Comparison of ENCODE assay signal across 27 mouse cellular contexts in genomic region chr11:116351294-116351693, GRCm38 (mm10). TPM values are rescaled to one million over a fixed set of nuclear protein-coding genes. Genes with fewer than 3 reads are reported as not detected.
DNase-seq lines count a peak whose midpoint lies in the region; ATAC-seq and TF ChIP-seq lines count a peak whose summit lies in the region.
"Had no signal": no experiment of that assay in that cellular context is flagged by ENCODE, and none has a peak within 500 bp of the region (broad histone marks: within the 10 kb centered on the region; RNA-seq: fewer than 3 reads in every experiment).

No protein-coding gene starts in this region.

- H3K9me3 ChIP-seq in intestine, embryonic 16.5 days (ENCODE audit: control insufficient read depth, low read length) = 0 out of 2 replicates have a peak, but pooled peaks cover 3% of the 10 kb centered on the region
- no peaks in the 10 kb centered on the region for H3K9me3 ChIP-seq in intestine, embryonic 15.5 days
- H3K9me3 ChIP-seq in MEL (replicated peaks; ENCODE audit: insufficient read depth, low read length) = no peaks in the 10 kb centered on the region
- H3K9me3 ChIP-seq: liver, embryonic 13.5 days; stomach, embryonic 15.5 days had no signal

- TF ChIP-seq POLR2A in MEL (IDR thresholded peaks at IDR 0.05; ENCODE audit: control insufficient read depth in 1 of 2, insufficient read depth in 1 of 2, low read depth in 1 of 2, low read length in 2 of 2, poor library complexity in 1 of 2) = no peak

- peak; percentile 13 for TF ChIP-seq RAD21 in MEL (IDR thresholded peaks at IDR 0.05; ENCODE audit: low read depth, low read length)

- no peak for TF ChIP-seq EP300 in MEL (IDR thresholded peaks at IDR 0.05; ENCODE audit: low read depth in 1 of 2, low read length in 2 of 2)

- no peaks in the 10 kb centered on the region for H3K27me3 ChIP-seq in intestine, embryonic 16.5 days (replicated peaks; ENCODE audit: control insufficient read depth, insufficient read depth, low read length)
- H3K27me3 ChIP-seq in intestine, embryonic 15.5 days (replicated peaks) = no peaks in the 10 kb centered on the region
- no peaks in the 10 kb centered on the region for H3K27me3 ChIP-seq in MEL (ENCODE audit: control insufficient read depth in 1 of 2, insufficient read depth in 2 of 2, low read length in 2 of 2)
- no peaks in the 10 kb centered on the region for H3K27me3 ChIP-seq in splenic B cell, adult 2 months (ENCODE audit: control insufficient read depth, insufficient read depth, low read length, poor library complexity, severe bottlenecking)
- H3K27me3 ChIP-seq: forebrain, embryonic 13.5 days; midbrain, embryonic 13.5 days; neural tube, embryonic 12.5 days; stomach, embryonic 15.5 days had no signal

- no peak overlapping the region for H3K4me2 ChIP-seq in intestine, embryonic 16.5 days (ENCODE audit: low read depth, low read length)
- no peak overlapping the region for H3K4me2 ChIP-seq in intestine, embryonic 15.5 days (replicated peaks)
- H3K4me2 ChIP-seq: forebrain, embryonic 13.5 days; heart, embryonic 12.5 days; liver, embryonic 13.5 days; midbrain, embryonic 13.5 days; neural tube, embryonic 12.5 days; stomach, embryonic 15.5 days had no signal

- 0 out of 2 replicates have a peak, but pooled peaks have one; percentile 26 for ATAC-seq in intestine, embryonic 16.5 days
- ATAC-seq in intestine, embryonic 15.5 days = no peak
- ATAC-seq: forebrain, embryonic 13.5 days; midbrain, embryonic 13.5 days had no signal

- H3K36me3 ChIP-seq in intestine, embryonic 16.5 days (ENCODE audit: control insufficient read depth, insufficient read depth, low read length) = peaks cover 8% of the 10 kb centered on the region
- H3K36me3 ChIP-seq in intestine, embryonic 15.5 days = peaks cover 23% of the 10 kb centered on the region
- no peaks in the 10 kb centered on the region for H3K36me3 ChIP-seq in MEL (ENCODE audit: control insufficient read depth in 1 of 2, insufficient read depth in 2 of 2, low read length in 2 of 2)
- H3K36me3 ChIP-seq in splenic B cell, adult 2 months (ENCODE audit: control insufficient read depth, insufficient read depth, low read length, poor library complexity, severe bottlenecking) = peaks cover 8% of the 10 kb centered on the region; the same call in 1 of the 2 replicates

- TF ChIP-seq CTCF in MEL (IDR thresholded peaks at IDR 0.05 in 2 of 3, conservative IDR thresholded peaks at IDR 0.05 in 1 of 3; ENCODE audit: control insufficient read depth in 1 of 3, insufficient read depth in 1 of 3, low read depth in 2 of 3, low read length in 3 of 3, poor library complexity in 1 of 3, severe bottlenecking in 1 of 3) = peak in 2 of 3 experiments; percentile 32 to 41; a peak in 4 of 6 replicates

- H3K9ac ChIP-seq in intestine, embryonic 16.5 days (ENCODE audit: low read depth, low read length) = no peak overlapping the region
- no peak overlapping the region for H3K9ac ChIP-seq in intestine, embryonic 15.5 days
- H3K9ac ChIP-seq in MEL (ENCODE audit: control insufficient read depth, low read depth, low read length, poor library complexity, severe bottlenecking) = no peak overlapping the region
- H3K9ac ChIP-seq: forebrain, embryonic 13.5 days; heart, embryonic 12.5 days; liver, embryonic 13.5 days; midbrain, embryonic 13.5 days; neural tube, embryonic 12.5 days; stomach, embryonic 15.5 days had no signal

- H3K27ac ChIP-seq in intestine, embryonic 16.5 days (ENCODE audit: low read length) = no peak overlapping the region
- no peak overlapping the region for H3K27ac ChIP-seq in intestine, embryonic 15.5 days
- no peak overlapping the region for H3K27ac ChIP-seq in MEL (ENCODE audit: control insufficient read depth, low read depth, low read length)
- H3K27ac ChIP-seq: forebrain, embryonic 13.5 days; hindbrain, embryonic 10.5 days; left cerebral cortex, adult 2 months; liver, embryonic 13.5 days; midbrain, embryonic 13.5 days; neural tube, embryonic 12.5 days; stomach, embryonic 15.5 days had no signal

- DNase-seq in A20 (ENCODE audit: low read depth, low spot score) (peak; percentile 29), MEL (ENCODE audit: low read depth, low spot score) (no peak)
- peak; percentile 20 for DNase-seq in splenic B cell, adult 2 months (ENCODE audit: low read depth, low spot score)
- no peak for DNase-seq in layer of hippocampus, adult 11-12 months (ENCODE audit: low spot score)
- DNase-seq in retina, embryonic 14.5 days (ENCODE audit: low spot score) = no peak
- DNase-seq: adrenal gland, postnatal 10 days; cerebellum, adult 18-20 months; gastrocnemius, postnatal 14 days; heart, adult 11 months; heart, postnatal 10 days; kidney, postnatal 4 days; layer of hippocampus, adult 9-11 months; liver, embryonic 13.5 days; lung, adult 2 months; retina, postnatal 1 day; right cerebral cortex, postnatal 25 days; thymus, adult 18-20 months had no signal

- no peaks in the 10 kb centered on the region for H3K79me2 ChIP-seq in MEL (ENCODE audit: control insufficient read depth, insufficient read depth, low read length, poor library complexity)

- 0 out of 2 replicates have a peak, but pooled peaks cover 2% of the 10 kb centered on the region for H3K4me1 ChIP-seq in intestine, embryonic 16.5 days (ENCODE audit: control insufficient read depth, insufficient read depth, low read length)
- no peaks in the 10 kb centered on the region for H3K4me1 ChIP-seq in intestine, embryonic 15.5 days (replicated peaks)
- H3K4me1 ChIP-seq in MEL (ENCODE audit: control insufficient read depth in 1 of 2, insufficient read depth in 2 of 2, low read length in 2 of 2) = no peaks in the 10 kb centered on the region
- H3K4me1 ChIP-seq: forebrain, embryonic 13.5 days; liver, embryonic 13.5 days; midbrain, embryonic 13.5 days; neural tube, embryonic 12.5 days; stomach, embryonic 15.5 days had no signal

- H3K4me3 ChIP-seq in intestine, embryonic 16.5 days (ENCODE audit: low read length) = no peak overlapping the region
- H3K4me3 ChIP-seq in intestine, embryonic 15.5 days (replicated peaks) = no peak overlapping the region
- no peak overlapping the region for H3K4me3 ChIP-seq in MEL (ENCODE audit: control insufficient read depth in 1 of 2, insufficient read depth in 1 of 2, low read depth in 2 of 2, low read length in 2 of 2)
- H3K4me3 ChIP-seq: forebrain, embryonic 13.5 days; heart, embryonic 12.5 days; hindbrain, embryonic 10.5 days; left cerebral cortex, adult 2 months; liver, embryonic 13.5 days; midbrain, embryonic 13.5 days; neural tube, embryonic 12.5 days; stomach, embryonic 15.5 days had no signal

- 76% methylated on average over 5 of the region's 5 CpGs for WGBS in intestine, embryonic 16.5 days
- WGBS in intestine, embryonic 15.5 days = 80% methylated on average over 5 of the region's 5 CpGs

TF ChIP-seq in MEL, 35 proteins besides CTCF, POLR2A, EP300 and RAD21:
- TF ChIP-seq POLR2AphosphoS5 (IDR thresholded peaks at IDR 0.05; ENCODE audit: borderline replicate concordance, low read depth, low read length) = no peak
- TF ChIP-seq SMC3 (IDR thresholded peaks at IDR 0.05; ENCODE audit: low read depth, low read length) = peak; percentile 46

RNA-seq across cellular contexts. Expression of gene Foxj1, which starts 16.1 kb away (rescaled TPM):
- polyA plus RNA-seq in intestine, embryonic 16.5 days (2015; fragmentation: Nextera tagmentation; extraction: Ambion mirVana) = 0.27 and 0.36 TPM in 2 replicates
- polyA plus RNA-seq in intestine, embryonic 15.5 days (2015; fragmentation: Nextera tagmentation; extraction: Ambion mirVana) = 0.66 and 0.77 TPM in 2 replicates
- total RNA-seq in MEL (2012; rRNA removed) = 0.08 TPM in 1 of 2 replicates, not detected in the other
- under 1 TPM in 1 of 2 experiments, not detected in 1; 0.07 TPM for polyA plus RNA-seq in MEL (2012; ENCODE audit: insufficient read depth in 1 of 2, insufficient read length in 2 of 2, low read depth in 1 of 2, low replicate concordance in 2 of 2, missing spikeins in 1 of 2)
- total RNA-seq: heart, postnatal 10 days; megakaryocyte, adult 5-6 weeks had no signal

RNA-seq across cellular contexts. Expression of gene Exoc7, which starts 44.3 kb away (rescaled TPM):
- polyA plus RNA-seq in intestine, embryonic 16.5 days (2015; fragmentation: Nextera tagmentation; extraction: Ambion mirVana) = 52.5 and 54.6 TPM in 2 replicates
- 52.1 and 52.5 TPM in 2 replicates for polyA plus RNA-seq in intestine, embryonic 15.5 days (2015; fragmentation: Nextera tagmentation; extraction: Ambion mirVana)
- 41.0 and 49.0 TPM in 2 replicates for total RNA-seq in MEL (2012; rRNA removed)
- 100 to 1,000 TPM in 1 of 2 experiments, 10 to 100 TPM in 1; 45.4 to 526 TPM for polyA plus RNA-seq in MEL (2012; ENCODE audit: insufficient read depth in 1 of 2, insufficient read length in 2 of 2, low read depth in 1 of 2, low replicate concordance in 2 of 2, missing spikeins in 1 of 2)

Comparison
In these comparisons a context has a peak if more than half of its experiments do, and no peak if none do; other contexts are left out.
1. DNase-seq: peak in A20 (single experiment) and splenic B cell, adult 2 months (single experiment); none in MEL (single experiment), layer of hippocampus, adult 11-12 months (single experiment) and retina, embryonic 14.5 days (single experiment).